Mouse (Mus musculus) CD8-positive naive resting alpha-beta T cell, adult 2 months (primary cell): ENCODE data around the gene Gm9972.

ENCODE experiments used
- DNase-seq, 2 experiments: peaks; one replicate each; pipeline ENCODE4 v3.0.0; 2022; ENCODE audit warnings: low read depth in 2 of 2, low spot score in 2 of 2

Gm9972 gene

DNA sequence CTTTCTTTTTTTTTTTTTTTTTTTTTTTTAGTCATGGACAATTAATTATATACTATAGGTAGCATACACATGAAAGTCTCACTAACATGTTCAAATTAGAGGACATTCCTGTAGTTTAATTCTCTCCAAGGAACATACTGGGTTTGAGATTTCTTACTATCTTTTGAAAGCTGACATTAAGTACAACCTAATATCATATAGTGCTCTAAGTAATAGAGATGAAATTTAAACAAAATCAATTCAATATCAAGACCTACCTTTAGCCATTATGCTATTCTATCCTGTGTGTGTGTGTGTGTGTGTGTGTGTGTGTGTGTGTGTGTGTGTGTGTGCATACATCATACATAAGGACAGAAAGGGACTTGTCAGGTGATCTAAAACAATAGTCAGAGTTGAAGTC lies at the start of gene Gm9972:
TSS of gene Gm9972 (plus strand) at position 301 of the 400 bp plus-strand sequence.
- DNase-seq, result no peak

DNA sequence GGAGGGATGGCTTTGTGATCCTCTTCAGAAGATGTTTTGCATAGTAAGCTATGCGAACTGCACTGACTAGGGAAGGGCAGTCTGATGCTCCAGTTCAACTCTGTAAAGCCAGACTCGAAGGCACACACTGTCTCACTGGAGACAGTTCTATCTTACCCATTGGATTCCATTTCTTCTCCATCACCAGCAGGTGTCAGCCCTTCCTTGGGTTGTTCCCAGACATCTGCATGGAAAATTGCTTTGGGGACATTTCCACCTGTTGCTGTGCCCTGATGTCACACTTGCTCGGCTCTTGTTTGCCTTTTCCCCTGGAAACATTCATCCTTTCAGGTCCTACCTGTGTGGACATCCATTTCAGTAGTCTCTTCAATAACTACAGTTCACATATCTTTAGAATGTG lies 36.4 kb upstream of the Gm9972 start:
- DNase-seq, result no peak

DNA sequence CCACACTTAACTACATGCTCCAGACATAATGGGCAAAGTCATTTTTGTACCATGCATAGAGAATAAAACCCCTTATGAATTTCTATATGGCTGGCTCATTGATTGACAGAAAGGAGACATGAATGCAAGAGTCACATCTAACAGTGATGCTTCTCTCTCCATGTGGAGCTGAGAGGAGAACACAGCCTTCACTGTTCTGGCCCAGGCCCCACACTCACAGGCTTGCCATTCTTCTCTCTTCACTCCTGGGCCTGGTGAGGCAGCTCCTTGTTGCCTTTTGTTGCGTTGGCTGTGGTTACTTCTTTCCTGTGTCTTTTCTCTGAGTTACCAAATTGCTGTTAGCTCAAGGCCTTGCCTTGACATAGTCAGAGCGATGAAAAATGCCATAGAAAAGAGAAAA lies 23.6 kb upstream of the Gm9972 start:
- no peak for DNase-seq

DNA sequence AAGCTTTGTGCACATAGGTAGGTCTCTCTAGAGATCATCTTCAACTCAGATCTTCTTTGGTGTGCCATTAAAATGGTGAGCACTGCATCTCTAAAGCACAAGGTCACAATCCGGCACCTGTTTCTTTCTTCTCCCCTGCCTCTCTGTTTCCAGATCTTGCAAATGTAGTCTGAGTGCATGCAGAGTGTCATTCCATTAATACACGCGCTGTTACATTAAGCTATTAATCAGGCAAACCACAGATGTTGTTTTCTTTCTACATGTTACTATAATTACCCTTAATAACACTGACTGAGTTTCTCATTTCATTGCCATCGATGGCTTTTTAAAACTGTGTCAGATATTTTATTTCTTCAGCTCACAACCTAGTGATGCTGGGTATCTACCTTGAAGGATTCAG lies 22.6 kb upstream of the Gm9972 start:
- DNase-seq, result no peak

GRCm38 (mm10) chr11:43023109-43023688 lies 12.3 kb upstream of the Gm9972 start:
- DNase-seq, result no peak

GRCm38 (mm10) chr11:43029813-43030212 lies 5.7 kb upstream of the Gm9972 start:
- no peak for DNase-seq

- no peak for DNase-seq
Measured at GRCm38 (mm10) chr11:43032141-43032540, 3.4 kb upstream of the Gm9972 start.

DNA sequence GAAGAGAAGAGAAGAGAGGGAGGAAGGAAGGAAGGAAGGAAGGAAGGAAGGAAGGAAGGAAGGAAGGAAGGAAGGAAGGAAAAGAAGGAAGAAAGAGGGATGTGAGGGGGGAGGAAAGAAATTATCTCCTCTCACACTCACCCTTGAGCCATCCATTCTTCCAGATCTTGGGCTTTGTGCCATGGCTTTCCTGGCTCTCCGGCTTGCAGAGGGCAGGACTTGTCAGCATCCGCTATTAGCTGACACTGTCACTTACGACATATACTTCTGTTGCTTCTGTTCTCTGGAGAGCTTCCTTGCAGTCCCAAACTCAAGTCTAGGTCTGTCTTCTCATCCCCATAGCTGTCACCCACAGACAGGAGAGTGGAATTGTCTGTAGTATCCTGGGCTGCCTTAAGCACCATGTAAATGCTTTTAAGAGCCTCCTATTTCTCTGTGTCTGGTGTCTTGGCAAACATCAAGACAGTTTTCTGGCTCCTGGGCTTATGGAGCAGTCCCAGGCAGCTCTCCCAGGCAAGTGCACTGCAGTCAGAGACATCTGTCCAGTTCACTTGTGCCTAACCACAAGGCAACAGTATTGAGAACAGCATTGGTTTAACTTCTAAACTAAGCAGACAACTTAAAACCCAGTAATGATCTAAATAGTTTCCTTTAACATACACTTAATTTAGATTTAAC lies 10.5 kb downstream of the Gm9972 start:
- no peak for DNase-seq

DNA sequence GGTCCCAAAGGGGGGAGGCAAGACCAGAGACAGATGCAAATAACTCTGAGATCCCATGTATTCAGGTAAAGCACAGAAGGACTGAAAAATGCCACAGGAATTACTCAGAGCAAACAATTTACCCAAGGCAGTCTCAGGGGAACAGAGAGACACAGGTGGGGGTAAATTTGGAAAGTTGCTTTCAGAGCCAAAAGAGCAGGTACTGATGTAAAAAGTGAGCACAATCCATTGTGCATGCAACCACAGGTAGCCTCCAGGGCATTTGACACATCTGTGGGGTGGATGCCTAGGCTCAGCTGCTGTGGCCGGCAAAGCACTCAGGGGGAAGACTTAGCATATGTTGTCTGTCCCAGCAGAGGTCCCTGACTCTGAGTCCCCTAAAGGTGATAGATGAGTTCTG lies 13.8 kb downstream of the Gm9972 start:
- no peak for DNase-seq

GRCm38 (mm10) chr11:43054972-43055371 lies 19.4 kb downstream of the Gm9972 start:
- DNase-seq, result no peak

GRCm38 (mm10) chr11:43059437-43059970 lies 24.0 kb downstream of the Gm9972 start:
- no peak for DNase-seq

DNA sequence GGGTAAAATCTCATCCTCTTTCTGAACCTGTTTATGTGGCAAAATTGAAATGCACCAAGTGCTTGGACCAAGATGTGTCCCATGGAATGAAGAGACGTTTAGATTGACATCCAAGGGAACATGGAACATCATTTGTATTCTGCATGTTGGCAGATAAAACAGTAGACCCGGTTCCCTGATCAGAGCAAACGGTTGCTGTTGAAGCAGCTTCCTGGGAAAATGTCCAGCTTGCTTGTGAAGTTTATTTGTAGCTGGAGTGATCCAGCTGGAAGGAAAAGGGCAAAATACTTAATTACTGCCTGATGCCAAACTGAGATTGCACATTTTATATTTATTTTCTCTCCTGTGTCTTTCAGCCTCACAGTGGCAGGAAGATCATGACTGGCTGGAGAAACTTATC lies 26.7 kb downstream of the Gm9972 start:
- no peak for DNase-seq

- DNase-seq, result no peak
Measured at GRCm38 (mm10) chr11:43086309-43087050, 50.9 kb downstream of the Gm9972 start.
